Mouse (Mus musculus): ENCODE data around the gene Fam50a. TPM values are rescaled to one million over a fixed set of nuclear protein-coding genes. Genes with fewer than 3 reads are reported as not detected.

Fam50a gene
- polyA plus RNA-seq (2015; fragmentation: Nextera tagmentation; extraction: Ambion mirVana): 58.1 and 63.1 TPM in 2 replicates

DNA sequence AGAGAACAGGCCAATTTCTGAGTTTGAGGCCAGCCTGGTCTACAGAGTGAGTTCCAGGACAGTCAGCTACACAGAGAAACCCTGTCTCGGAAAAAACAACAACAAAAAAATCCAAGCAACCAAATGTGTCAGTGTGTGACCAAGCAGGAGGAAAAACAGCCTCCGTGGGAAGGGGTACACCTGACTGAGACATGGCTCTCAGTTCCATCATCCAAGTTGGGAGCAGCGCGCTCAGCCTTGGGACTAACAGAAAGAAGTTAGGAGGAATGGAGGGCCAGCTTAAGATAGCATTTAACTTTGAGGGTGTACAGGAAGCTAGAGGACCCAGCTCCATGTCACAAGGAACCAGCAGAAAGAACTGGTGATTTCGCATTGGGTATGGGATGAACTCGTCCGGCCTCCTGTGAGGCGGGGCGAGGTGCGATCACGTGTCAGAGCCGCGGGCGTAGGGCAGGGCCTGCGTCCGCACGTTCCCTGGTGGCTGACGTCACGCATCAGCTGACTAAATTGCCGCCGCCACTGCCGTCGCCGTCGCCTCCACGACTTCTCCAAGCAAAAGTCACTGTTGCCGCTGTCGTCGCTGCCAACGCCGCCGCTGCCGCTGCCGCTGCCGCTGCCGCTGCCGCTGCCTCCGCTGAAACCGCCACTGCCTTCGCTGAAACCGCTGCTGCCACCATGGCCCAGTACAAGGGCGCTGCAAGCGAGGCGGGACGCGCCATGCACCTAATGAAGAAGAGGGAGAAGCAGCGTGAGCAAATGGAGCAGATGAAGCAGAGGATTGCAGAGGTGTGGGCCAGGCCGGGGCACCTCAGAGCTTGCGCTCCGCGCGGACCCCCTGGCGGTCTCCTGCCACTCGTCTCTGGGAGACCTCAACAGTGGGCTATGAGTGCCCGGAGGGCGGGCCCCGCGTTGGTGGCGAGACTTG, at the start of gene Fam50a:
Gene Fam50a, plus strand, starts transcription at position 494 of the 925 bp plus-strand sequence.
- peak; percentile 95 for ATAC-seq (ENCODE audit: insufficient read depth, low FRiP score, low read depth)
- Histone ChIP-seq H3K27ac (peak within 1 kb of the TSS; percentile 83), H3K27me3 (replicated peaks) (no peaks in the 10 kb centered on the region), H3K36me3 (peaks cover 2% of the 10 kb centered on the region; the same call in 1 of the 2 replicates), H3K9ac (peak within 1 kb of the TSS; percentile 50; the same call in 1 of the 2 replicates), H3K4me3 (replicated peaks) (peak within 1 kb of the TSS; percentile 63), H3K9me3 (no peaks in the 10 kb centered on the region), H3K4me2 (peak within 1 kb of the TSS; percentile 73), H3K4me1 (no peaks in the 10 kb centered on the region)
- WGBS: 18% methylated on average over 59 of the region's 59 CpGs

DNA sequence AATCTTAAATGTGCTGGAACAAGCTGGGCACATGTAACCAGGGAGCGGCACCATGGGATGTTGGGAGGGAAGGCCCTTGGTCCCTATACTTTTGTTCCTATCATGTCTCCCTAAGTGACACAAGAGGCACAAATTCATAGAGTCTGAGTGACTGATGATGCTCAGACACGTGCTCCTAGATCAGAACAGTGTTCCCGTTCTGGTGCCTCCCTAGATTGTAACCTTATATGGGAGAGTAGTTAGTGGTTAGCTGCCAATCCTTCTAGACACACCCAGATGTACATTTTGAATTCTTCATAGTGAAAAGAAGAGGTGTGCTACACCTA, 43.1 kb upstream of the Fam50a start:
- Histone ChIP-seq H3K9me3 (no peaks in the 10 kb centered on the region), H3K9ac (no peak overlapping the region), H3K4me2 (peak overlapping the region; percentile 51), H3K36me3 (no peaks in the 10 kb centered on the region), H3K27ac (peak overlapping the region; percentile 95), H3K27me3 (replicated peaks) (no peaks in the 10 kb centered on the region), H3K4me3 (replicated peaks) (peak overlapping the region; percentile 50), H3K4me1 (no peaks in the 10 kb centered on the region)
- peak; percentile 20 for ATAC-seq (ENCODE audit: insufficient read depth, low FRiP score, low read depth)
- WGBS: 33% methylated on average over 3 of the region's 3 CpGs

DNA sequence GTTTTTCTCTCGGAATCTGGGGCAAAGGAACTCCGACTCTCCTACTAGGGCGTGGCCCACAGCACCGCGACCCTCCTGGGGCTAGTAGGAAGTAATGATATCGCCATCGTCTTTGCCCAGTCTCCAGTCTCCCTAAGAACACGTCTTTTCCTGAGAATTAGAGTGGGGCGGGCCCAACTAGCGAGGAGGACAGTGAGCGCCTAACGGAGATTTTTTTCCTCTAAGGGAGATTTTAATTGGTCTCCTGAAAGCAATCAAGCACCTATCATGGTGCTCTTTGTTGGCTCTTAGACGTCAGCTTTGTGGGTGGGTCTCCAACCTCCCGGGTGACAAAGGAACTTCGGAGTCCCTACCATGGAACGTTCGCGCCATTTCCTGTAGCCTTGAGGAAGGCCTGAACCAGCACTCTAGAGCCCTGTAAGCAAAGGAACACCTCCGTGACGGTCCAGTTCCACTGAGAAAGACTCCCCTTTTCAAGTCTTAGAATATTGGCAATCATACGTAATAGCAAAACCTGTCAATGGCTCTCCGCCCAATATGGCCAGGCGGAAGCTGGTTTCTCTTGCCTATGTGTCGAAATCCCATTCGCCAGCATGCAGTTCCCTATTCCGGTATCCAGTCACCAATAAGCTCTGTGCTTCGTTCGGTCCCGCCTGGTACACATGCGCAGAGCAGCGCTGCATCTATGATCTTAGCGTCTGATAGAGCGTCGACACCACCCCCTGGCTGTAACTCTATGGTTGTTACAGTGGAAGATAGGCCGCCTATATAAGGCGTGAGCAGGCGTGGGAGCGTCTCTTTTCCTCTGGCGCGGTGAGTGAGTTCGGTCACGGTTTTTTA, 42.6 kb upstream of the Fam50a start, which contains the start of gene Rpl10:
Gene Rpl10, plus strand, starts transcription at position 751 of the 840 bp plus-strand sequence.
- peak; percentile 95 for ATAC-seq (ENCODE audit: insufficient read depth, low FRiP score, low read depth)
- 15% methylated on average over 42 of the region's 42 CpGs for WGBS
- H3K4me3 ChIP-seq (replicated peaks): peak within 1 kb of the TSS; percentile 50
- H3K36me3 ChIP-seq: no peaks in the 10 kb centered on the region
- H3K27me3 ChIP-seq (replicated peaks): no peaks in the 10 kb centered on the region
- H3K9ac ChIP-seq: peak within 1 kb of the TSS; percentile 55; the same call in 1 of the 2 replicates
- no peaks in the 10 kb centered on the region for H3K4me1 ChIP-seq
- H3K9me3 ChIP-seq: no peaks in the 10 kb centered on the region
- H3K27ac ChIP-seq: peak within 1 kb of the TSS; percentile 95
- H3K4me2 ChIP-seq: peak within 1 kb of the TSS; percentile 51

DNA sequence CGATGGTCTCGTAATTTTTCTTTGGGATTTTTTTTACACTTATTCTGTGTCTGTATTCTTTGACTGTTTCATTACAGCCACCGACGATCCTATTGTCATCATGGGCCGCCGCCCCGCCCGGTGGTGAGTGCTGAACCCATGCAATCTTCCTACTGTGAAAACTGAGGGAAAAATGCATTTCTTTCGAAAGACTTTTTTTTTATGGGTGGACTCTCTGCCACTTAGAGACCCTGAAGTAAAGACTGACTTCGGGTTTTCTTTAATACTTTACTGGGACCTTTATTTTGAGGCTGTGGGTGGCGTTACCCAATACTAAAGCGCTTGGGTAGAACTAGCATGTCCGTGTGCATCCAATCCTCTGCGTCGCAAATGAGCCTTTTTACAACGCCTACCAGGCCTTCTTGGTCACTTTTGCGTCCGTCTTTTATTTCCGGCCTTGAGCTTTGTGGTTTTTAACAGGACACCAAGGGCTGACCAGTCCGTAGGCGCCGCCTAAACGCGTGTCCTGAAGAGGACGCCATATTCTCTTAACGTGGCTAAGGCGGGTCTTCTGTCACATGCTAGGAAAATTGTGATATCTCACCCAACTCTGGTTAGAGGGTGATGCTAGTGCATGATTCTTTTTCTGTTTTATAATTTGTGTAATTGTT, 41.8 kb upstream of the Fam50a start:
- peak overlapping the region; percentile 43 for H3K4me2 ChIP-seq
- WGBS: 13% methylated on average over 27 of the region's 27 CpGs

DNA sequence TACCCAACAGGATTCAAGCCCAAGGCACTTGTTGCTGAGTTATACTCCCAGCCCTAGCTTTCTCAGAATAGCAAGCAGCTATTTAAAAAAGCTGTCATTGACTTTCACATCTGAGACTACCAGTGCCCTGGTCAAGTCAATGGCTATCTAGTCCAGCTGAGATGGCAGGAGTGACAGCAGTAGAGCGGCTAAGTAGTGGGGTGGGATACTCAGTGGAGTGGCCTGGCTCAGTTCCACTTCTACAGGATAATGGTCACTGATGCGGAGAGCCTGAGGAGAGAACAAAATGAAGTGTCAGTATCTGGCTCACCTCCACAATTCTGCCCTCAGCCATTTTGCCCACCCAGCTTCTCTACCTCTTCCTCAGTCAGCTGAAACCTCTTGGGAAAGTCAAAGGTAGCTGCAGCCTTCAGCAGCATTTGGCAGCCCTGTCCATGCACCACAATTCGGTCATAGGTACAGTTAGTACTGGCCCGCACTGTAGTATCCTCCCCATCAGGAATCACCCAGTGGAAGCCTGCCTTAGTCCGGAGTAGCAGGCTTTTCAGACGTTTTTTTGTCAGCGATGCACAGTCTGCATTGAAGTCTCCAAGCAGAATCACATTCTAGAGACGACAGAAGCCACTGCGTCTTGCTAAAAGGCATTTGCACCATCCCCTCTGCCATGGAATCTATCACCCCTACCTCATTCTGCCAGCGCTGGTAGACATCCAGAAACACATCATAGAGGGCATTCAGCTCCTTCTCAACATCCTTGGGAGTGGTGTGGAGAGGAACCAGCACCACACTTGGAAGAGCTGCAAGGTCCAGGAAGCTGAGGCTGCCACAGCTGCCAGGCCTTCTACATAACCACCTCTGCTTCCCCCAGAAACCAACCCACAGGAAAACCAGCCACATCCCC, 39.2 kb upstream of the Fam50a start:
- Histone ChIP-seq H3K27me3 (replicated peaks) (no peaks in the 10 kb centered on the region), H3K9ac (no peak overlapping the region), H3K4me1 (no peaks in the 10 kb centered on the region), H3K4me2 (no peak overlapping the region), H3K27ac (peak overlapping the region; percentile 26; the same call in 1 of the 2 replicates), H3K4me3 (replicated peaks) (no peak overlapping the region), H3K36me3 (no peaks in the 10 kb centered on the region), H3K9me3 (no peaks in the 10 kb centered on the region)
- WGBS: 27% methylated on average over 10 of the region's 10 CpGs
- no peak for ATAC-seq (ENCODE audit: insufficient read depth, low FRiP score, low read depth)

More for the DNA sequence above, 41.8 kb upstream of the Fam50a start:
- Histone ChIP-seq H3K9ac (peak overlapping the region; percentile 55; the same call in 1 of the 2 replicates), H3K27me3 (replicated peaks) (no peaks in the 10 kb centered on the region), H3K9me3 (no peaks in the 10 kb centered on the region), H3K36me3 (no peaks in the 10 kb centered on the region), H3K4me1 (no peaks in the 10 kb centered on the region), H3K27ac (peak overlapping the region; percentile 68), H3K4me3 (replicated peaks) (peak overlapping the region; percentile 50)
- ATAC-seq (ENCODE audit: insufficient read depth, low FRiP score, low read depth): no peak

DNA sequence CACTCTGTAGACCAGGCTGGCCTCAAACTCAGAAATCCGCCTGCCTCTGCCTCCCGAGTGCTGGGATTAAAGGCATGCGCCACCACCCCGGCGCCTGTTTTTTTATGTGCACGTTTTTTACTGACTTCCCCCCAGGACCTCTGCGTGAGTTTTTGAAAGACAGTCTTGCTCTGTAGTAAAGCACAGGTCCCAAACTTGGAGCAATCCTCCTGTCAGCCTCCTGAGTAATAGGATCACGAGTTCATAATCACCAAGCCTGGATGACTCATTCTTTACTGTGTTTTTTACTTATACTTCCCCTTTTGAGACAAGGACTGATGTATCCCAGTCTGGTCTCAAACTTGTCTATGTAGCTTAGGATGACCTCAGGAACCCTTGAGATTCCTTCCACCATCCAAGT, 34.9 kb upstream of the Fam50a start:
- Histone ChIP-seq H3K36me3 (no peaks in the 10 kb centered on the region), H3K9ac (no peak overlapping the region), H3K27me3 (replicated peaks) (no peaks in the 10 kb centered on the region), H3K4me3 (replicated peaks) (no peak overlapping the region), H3K4me1 (no peaks in the 10 kb centered on the region), H3K27ac (no peak overlapping the region), H3K9me3 (no peaks in the 10 kb centered on the region), H3K4me2 (no peak overlapping the region)
- 60% methylated on average over 8 of the region's 8 CpGs for WGBS
- ATAC-seq (ENCODE audit: insufficient read depth, low FRiP score, low read depth): no peak

DNA sequence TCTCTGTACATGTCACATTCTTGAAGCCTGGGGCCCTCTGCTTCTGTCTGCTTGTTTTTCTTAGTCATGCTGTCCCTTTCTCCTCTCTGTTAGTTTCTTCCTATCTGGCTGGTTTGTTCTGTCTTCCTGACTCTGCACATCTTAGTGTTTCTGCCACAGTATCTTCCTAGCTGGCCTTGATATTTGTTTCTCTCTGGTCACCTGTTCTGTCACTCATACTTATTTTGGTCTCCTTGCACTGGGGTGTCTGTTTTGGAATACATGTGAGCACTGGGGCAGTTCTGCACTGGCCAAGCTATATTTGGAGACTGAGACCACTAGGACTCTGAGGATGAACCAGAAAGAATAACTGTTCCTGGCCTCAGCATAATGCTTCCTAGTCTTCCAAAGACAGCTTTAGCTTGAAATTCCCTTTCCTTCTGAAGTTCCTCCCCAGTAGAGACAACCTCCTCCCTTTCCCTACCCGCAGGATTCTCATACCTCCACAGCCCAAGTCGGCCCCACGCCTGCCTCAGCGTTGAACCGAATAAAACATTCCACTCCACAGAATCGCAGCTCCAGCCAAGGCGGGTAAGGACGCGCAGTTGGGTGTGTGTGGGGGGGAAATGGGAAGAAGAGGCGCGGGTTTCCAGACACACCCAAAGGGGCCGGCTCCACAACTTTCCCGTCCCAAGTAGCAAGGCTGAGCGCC, 31.6 kb upstream of the Fam50a start:
- H3K9ac ChIP-seq: no peak overlapping the region
- H3K4me3 ChIP-seq (replicated peaks): peak overlapping the region; percentile 58
- 13% methylated on average over 14 of the region's 14 CpGs for WGBS
- H3K27ac ChIP-seq: peak overlapping the region; percentile 91
- peak overlapping the region; percentile 73 for H3K4me2 ChIP-seq
- no peaks in the 10 kb centered on the region; the same call in 1 of the 2 replicates for H3K4me1 ChIP-seq
- ATAC-seq (ENCODE audit: insufficient read depth, low FRiP score, low read depth): no peak
- no peaks in the 10 kb centered on the region for H3K9me3 ChIP-seq
- no peaks in the 10 kb centered on the region for H3K36me3 ChIP-seq
- H3K27me3 ChIP-seq (replicated peaks): no peaks in the 10 kb centered on the region

DNA sequence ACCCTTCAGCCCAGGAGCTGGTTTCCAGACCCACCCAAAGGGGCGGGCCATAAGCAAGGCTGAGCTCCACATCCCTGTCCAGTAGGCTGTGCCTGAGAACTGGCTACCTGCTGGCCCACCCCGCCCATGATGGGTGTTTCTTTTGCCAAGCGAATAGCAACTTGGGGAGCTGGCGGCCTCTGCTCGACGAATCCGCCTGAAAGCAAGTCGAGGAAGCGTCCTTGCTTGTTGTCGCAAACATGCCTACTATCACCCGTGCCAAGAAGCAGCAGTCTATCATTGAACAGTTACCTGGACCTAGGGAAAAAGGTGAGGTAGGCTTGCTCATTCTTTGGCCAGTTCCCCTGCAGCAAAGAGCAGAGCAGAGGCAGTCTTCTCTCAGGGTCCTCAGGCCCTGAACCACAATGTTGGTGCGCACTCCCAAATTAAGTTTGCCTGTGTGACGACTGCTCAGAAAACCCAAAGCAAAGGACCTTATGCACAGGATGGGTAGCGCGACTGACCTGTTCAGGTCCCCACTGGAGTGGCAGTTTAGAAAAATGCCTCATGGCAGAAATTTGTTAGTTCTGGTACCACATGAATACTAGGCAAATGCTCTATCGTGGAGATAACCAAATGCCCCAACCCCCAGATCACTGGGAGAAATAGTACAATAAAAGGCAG, 31.0 kb upstream of the Fam50a start, which contains the start of the genes Taz and Dnase1l1:
Gene Taz, plus strand, starts transcription at position 181 of the 663 bp plus-strand sequence.
Gene Dnase1l1, minus strand, starts transcription at position 606 of the 663 bp plus-strand sequence.
- 13% methylated on average over 16 of the region's 16 CpGs for WGBS
- H3K4me2 ChIP-seq: peak within 1 kb of the TSS; percentile 73
- peak within 1 kb of the TSS; percentile 91 for H3K27ac ChIP-seq
- H3K27me3 ChIP-seq (replicated peaks): no peaks in the 10 kb centered on the region
- H3K36me3 ChIP-seq: no peaks in the 10 kb centered on the region
- H3K9ac ChIP-seq: peak within 1 kb of the TSS; percentile 48
- ATAC-seq (ENCODE audit: insufficient read depth, low FRiP score, low read depth): peak; percentile 96
- H3K4me1 ChIP-seq: no peaks in the 10 kb centered on the region; the same call in 1 of the 2 replicates
- no peaks in the 10 kb centered on the region for H3K9me3 ChIP-seq
- H3K4me3 ChIP-seq (replicated peaks): peak within 1 kb of the TSS; percentile 58

DNA sequence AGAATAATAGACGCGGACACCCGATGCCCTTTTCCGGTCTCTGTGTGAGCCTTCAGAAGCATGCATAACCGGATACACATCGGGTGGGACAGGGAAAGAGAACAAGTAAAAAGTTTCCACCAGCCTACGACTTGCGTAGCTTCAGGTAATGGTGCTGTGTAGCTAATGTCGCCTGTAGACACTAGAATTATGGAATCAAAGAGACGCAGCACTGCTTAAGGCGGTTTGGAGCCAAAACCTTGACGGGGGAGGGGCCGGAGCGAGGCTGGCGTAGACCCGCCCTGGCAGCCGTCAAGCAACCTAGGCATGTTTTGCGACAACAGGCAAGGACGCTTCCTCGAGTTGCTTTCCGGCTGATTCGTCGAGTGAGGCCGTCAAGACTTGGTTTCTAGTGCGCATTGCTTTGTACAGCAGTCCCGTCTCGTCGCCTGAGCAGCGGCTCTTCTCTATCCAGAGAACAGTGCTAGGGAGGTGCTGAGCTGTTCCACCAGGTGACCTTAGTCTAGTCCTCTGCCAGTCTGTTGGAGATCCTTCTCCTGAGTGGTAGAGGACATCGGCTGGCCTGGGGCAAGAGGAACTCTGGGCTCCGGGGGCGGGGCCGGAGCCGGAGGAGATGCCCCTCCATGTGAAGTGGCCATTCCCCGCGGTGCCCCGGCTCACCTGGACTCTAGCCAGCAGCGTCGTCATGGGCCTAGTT, 30.3 kb upstream of the Fam50a start:
- Histone ChIP-seq H3K27me3 (replicated peaks) (no peaks in the 10 kb centered on the region), H3K4me2 (peak overlapping the region; percentile 73), H3K9me3 (no peaks in the 10 kb centered on the region), H3K36me3 (no peaks in the 10 kb centered on the region), H3K27ac (peak overlapping the region; percentile 91), H3K9ac (peak overlapping the region; percentile 48), H3K4me3 (replicated peaks) (peak overlapping the region; percentile 58), H3K4me1 (no peaks in the 10 kb centered on the region; the same call in 1 of the 2 replicates)
- ATAC-seq (ENCODE audit: insufficient read depth, low FRiP score, low read depth): peak; percentile 36
- 25% methylated on average over 39 of the region's 39 CpGs for WGBS

All from stomach, embryonic 15.5 days (tissue).